Mouse (Mus musculus): Measurements from ENCODE around the gene Tnfrsf21. TPM values are rescaled to one million over a fixed set of nuclear protein-coding genes. Genes with fewer than 3 reads are reported as not detected.
A peak's percentile ranks its signal among the peaks of the same experiment; 100 is the strongest.

Gene Tnfrsf21
- total RNA-seq, 2 experiments from 2014 or later, result 17.9 to 23.1 TPM

DNA sequence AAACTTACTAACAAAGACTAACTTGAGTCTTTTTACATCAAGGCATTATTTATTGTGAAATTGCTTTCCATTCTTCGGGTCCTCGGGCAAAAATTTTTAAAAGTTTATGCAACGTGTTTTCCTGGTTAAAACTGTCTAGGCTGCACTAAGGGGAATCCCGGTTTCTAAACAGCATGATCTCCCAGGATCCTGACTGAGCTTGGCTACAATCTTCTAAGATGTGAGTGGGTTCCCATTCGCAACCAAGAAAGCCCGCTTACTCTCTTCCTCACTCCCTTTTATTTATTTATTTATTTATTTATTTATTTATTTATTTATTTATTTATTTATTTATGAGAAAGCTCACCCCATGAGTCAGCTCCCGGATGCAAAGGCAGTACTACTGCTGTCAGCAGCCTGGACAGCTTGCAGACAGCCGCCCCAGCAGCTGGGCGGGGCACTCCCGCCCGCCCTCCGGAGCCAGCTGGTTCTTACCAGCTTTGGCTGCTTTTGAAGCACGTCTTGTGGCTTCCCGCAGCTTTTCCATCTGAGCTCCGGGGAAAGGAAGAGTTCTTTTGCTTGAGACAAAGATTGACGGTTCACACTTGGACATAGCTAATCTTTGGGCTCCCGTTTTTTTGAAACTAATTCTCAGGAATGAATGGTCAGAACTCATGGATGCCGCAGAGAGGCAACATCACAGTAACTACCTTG lies 60.6 kb downstream of the Tnfrsf21 start:
- peak; percentile 79 for DNase-seq

- no peak for DNase-seq
Measured at GRCm38 (mm10) chr17:43077540-43077939, 61.2 kb downstream of the Tnfrsf21 start.

DNA sequence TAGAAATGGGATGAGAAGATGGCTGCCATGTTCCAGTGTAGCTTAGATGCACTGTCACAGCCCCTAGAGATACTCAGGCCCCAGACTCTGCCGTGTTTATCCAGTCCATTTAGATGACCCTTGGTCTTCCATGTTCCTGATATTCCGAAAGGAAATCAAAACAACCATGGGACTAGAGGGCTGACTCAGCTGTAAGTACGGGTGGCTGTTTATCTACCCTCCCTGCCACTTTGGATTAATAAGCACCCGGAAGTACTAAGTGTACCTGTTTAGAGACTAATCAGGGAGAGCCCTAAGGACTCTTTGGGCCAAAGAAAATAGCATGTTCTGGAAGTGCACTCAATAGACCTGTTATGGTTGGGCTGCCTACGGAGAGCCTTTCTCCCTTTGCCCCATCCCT lies 64.9 kb downstream of the Tnfrsf21 start:
- DNase-seq, result no peak

GRCm38 (mm10) chr17:43089496-43089895 lies 73.1 kb downstream of the Tnfrsf21 start:
- no peak for DNase-seq

DNA sequence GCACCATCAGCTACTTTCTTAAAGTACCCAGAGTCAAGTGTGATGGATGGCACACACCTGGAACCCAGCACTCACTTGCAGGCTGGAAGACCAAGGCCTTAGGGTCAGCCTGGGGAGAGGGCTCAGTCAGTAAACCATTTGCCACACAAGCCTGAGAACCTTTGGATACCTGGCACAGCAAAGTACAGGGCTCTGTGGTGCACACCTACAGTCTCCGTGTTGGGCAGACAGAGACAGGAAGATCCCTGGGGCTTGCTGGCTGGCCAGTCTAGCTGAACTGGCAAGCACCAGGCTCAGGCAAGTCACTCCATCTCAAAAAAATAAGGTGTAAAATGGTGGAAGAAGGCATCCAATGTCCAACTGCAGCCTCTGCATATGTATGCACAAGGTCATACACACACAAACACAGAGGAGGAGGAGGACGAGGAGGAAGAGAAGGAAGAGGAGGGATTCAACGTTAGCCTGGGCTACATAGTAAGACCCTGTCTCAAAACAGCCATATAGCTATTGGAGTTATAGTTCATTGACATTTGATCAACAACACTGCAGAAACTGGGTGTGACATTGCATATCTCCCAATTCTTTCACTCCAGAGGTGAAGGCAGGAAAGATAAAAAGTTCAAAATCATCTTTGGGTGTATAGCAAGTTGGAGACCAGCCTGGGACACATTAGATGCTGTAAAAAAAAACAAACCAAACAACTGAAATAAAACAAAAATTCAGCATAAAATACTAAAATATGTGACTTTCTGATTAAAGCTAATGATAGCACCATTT lies 74.8 kb downstream of the Tnfrsf21 start:
- DNase-seq, result no peak

GRCm38 (mm10) chr17:43092280-43092995 lies 76.1 kb downstream of the Tnfrsf21 start:
- DNase-seq, result no peak

DNA sequence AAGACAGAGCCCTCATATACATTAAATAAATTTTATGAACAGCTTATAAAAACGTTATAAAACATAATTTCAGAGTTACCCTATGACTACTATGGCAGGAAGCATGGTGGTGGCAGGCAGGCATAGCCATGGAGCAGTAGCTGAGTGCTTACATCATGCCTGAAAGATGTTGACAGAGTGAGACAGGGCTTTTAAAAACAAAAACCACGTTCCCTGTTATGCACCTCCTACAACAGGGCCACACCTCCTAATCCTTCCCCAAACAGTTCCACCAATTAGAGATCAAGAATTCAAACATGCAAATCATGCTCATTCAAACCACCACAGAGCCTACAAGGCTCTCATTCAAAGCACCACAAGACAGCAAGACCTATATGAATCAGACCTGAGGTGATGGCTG lies 77.9 kb downstream of the Tnfrsf21 start:
- DNase-seq, result no peak

GRCm38 (mm10) chr17:43097101-43097688 lies 80.8 kb downstream of the Tnfrsf21 start:
- no peak for DNase-seq

DNA sequence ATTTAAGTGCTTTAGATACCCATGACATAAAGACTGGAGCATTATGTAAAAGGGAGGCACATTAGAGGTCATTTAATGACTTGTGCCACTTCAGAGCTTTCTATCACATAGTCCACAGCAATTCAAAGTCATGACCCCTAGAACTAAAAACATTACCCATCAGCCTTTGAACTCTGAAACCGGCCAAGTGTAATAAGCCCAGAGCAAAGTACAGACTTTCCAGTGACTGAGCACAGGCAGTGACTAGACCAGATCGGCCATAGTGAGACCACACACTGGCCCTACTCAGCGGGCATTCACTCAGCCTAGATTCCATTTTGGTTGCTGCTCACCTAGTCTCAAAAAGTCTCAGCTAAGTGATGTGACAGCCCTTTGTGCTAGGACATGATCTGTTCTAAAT lies 89.8 kb downstream of the Tnfrsf21 start:
- no peak for DNase-seq

DNA sequence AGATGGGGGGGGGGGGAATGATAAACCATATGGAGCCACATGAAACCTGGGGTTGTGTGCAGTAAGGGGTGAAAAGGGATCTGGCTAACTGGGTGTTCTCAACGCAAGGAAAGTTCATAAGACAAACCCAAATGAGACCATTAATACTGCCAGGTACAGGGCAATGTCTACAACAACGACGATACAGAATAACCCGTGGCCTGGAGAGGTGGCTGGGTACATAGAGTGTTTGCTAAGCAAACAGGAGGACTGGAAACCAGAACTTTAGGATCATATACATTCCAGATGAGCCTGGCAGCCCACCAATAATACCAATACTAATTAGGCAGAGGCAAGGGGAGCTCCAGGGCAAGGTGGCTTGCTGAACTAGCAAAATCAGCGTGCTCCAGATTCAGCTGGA lies 91.0 kb downstream of the Tnfrsf21 start:
- no peak for DNase-seq

DNA sequence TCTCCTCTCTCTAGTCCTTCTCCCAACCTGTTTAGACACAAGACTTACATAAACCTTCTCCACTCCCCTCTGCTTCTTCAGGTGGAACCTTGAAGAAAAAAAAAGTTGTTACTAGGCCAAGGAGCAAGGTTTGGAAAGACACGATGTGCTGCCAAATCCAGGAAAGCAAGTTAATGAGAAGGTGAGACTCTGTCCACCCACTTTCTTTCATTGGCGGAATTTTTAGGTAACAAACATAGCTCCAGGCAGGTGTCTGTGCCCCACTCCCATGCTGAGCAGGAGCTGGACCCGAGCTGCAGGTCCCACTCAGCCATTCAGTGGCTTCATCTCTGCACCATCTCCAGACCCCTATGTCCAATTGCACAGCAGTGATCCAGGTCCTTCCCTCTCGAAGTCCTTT lies 93.1 kb downstream of the Tnfrsf21 start:
- DNase-seq, result no peak

- no peak for DNase-seq
Measured at GRCm38 (mm10) chr17:43110168-43110885, 94.0 kb downstream of the Tnfrsf21 start.

GRCm38 (mm10) chr17:43113391-43113984 lies 97.1 kb downstream of the Tnfrsf21 start:
- DNase-seq, result no peak

GRCm38 (mm10) chr17:43114086-43114581 lies 97.8 kb downstream of the Tnfrsf21 start:
- no peak for DNase-seq

GRCm38 (mm10) chr17:43114926-43115325 lies 98.6 kb downstream of the Tnfrsf21 start:
- no peak for DNase-seq

DNA sequence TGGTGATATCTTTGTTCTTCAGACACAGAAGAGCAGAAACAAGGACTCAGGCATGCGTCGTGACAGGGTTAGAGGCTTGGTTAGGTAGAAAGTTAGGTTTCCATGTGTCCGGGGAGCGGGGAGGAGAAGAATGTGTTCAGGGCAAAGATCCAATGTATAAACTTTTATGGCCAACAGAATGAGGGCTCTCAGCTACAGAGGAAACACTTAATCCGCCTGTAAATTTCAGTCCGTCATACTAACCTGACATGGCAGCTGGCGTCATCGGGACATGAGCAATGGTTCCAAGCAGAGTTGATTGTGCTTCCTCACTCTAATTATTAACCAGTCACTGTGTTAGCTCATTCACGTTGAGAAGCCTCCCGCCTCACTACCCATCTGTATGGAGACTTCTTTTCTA lies 100.4 kb downstream of the Tnfrsf21 start:
- DNase-seq, result no peak

GRCm38 (mm10) chr17:43119446-43119845 lies 103.1 kb downstream of the Tnfrsf21 start:
- DNase-seq, result no peak

DNA sequence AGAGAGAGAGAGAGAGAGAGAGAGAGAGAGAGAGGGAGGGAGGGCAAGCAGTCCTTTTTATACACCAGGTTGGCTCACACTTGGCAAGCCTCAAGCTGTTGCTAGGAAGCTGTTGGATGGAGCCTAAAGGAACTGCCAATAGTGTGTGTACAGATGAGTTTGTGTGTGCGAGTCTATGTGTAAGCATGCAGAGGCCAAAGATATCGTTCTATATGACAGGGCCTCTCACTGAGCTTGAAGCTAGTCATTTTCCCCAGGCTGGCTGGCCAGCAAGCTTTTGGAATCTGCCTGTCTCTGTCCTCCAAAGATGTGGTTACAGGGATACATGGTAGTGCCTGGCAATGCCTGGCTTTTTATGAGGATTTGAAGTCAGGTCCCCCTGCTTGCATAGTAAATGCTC lies 104.7 kb downstream of the Tnfrsf21 start:
- DNase-seq, result no peak

DNA sequence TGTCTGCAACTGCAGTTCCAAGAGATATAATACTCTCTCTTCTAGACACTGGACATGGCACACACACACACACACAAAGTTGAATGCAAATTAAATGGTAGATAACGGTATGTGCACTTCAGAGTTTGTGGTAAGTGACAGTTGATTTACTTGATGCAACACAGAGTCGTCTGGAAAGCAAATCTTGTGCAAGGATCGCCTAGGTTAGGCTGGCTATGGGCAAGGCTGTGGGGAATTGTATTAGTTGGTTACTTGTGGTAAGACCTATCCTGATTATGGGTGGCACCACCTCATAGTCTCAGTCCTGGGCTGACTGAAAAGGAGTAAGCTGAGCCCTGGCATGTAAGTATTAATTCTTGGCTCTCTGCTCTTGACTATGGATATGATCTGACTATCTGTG lies 112.0 kb downstream of the Tnfrsf21 start:
- DNase-seq, result no peak

GRCm38 (mm10) chr17:43128908-43129533 lies 112.7 kb downstream of the Tnfrsf21 start:
- no peak for DNase-seq

Data from gastrocnemius, postnatal 25 days (tissue).